Mouse (Mus musculus): ENCODE results near the gene Cdh18. TPM values are rescaled to one million over a fixed set of nuclear protein-coding genes. Genes with fewer than 3 reads are reported as not detected.
"Not testable (repeated sequence)": the region's sequence is repeated elsewhere in the genome, so short reads cannot be mapped to it uniquely, and the experiment has no call there.

The Cdh18 gene
- polyA plus RNA-seq, 1 experiment from 2014 or later: 0.17 TPM

DNA sequence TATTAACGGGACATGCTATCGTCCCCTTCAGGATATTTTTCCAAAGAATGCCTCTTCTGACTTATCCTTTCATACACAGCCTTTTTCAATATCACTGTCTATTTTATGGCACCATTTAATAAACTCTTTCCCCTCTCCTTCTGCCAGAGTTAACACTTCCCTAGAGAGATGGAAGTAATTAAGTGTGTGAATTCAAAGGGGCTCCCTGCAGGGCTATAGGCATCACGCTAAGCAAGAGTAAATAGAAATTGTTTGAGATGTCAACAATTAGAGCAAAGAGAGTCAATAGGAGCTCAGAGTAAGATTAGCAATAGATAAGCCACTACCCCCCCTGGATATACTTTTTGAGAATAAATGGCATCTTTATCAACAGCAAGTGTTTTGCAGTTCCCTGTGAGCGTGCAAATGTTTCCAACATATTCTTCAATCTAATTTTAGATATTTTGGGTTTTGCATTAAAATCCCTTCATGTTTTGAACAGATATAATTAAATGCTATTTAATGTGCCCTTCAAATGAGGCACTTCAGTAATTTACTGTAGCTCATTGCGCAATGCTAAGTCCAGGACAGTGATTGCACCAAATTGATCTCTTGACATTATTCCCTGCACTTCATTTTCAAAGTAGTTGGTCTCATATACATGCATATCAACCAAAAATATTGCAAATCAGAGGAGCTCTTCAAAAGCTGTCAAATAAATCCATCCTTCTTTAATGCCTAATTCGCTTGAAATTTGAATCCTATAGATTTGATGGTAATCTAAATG is 586.3 kb downstream of the Cdh18 start:
- Histone ChIP-seq H3K27me3 (ENCODE audit: low read depth, poor library complexity, severe bottlenecking) (no peaks in the 10 kb centered on the region), H3K36me3 (no peaks in the 10 kb centered on the region), H3K9me3 (replicated peaks) (no peaks in the 10 kb centered on the region), H3K4me1 (0 out of 2 replicates have a peak, but pooled peaks cover 4% of the 10 kb centered on the region), H3K27ac (replicated peaks) (no peak overlapping the region), H3K4me3 (no peak overlapping the region)
- 61% methylated on average over 6 of the region's 6 CpGs for WGBS
- DNase-seq (ENCODE audit: low spot score): no peak

DNA sequence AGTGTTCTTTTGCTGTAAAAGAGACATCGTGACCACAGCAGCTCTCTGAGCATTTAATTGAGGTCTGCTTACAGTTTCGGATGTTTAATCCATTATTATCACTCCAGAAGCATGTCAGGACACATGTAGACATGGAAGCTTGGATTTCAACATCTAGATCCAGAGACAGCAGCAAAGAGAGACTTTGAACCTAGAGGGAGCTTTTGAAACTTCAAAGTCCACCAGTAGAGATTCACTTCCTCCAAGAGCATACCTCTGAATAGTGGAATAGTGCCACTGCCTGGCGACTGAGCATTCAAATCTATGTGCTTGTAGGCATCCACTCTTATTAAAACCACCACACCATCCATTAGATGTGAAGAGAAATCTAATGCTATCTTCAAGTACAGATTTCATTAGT is 588.1 kb downstream of the Cdh18 start:
- WGBS: 88% methylated on average over 3 of the region's 3 CpGs
- Histone ChIP-seq H3K27ac (replicated peaks) (no peak overlapping the region), H3K36me3 (no peaks in the 10 kb centered on the region), H3K4me3 (no peak overlapping the region), H3K27me3 (ENCODE audit: low read depth, poor library complexity, severe bottlenecking) (no peaks in the 10 kb centered on the region), H3K9me3 (replicated peaks) (no peaks in the 10 kb centered on the region), H3K4me1 (0 out of 2 replicates have a peak, but pooled peaks cover 4% of the 10 kb centered on the region)
- DNase-seq (ENCODE audit: low spot score): no peak

- H3K36me3 ChIP-seq; H3K9me3 ChIP-seq (replicated peaks); H3K4me1 ChIP-seq; H3K27me3 ChIP-seq (ENCODE audit: low read depth, poor library complexity, severe bottlenecking); H3K27ac ChIP-seq (replicated peaks); H3K4me3 ChIP-seq; DNase-seq (ENCODE audit: low spot score): not testable (repeated sequence)
- no CpG with 5 or more reads among the region's 1 CpGs for WGBS
These were observed 594.1 kb downstream of the Cdh18 start for GRCm38 (mm10) chr15:23142907-23143306.

DNA sequence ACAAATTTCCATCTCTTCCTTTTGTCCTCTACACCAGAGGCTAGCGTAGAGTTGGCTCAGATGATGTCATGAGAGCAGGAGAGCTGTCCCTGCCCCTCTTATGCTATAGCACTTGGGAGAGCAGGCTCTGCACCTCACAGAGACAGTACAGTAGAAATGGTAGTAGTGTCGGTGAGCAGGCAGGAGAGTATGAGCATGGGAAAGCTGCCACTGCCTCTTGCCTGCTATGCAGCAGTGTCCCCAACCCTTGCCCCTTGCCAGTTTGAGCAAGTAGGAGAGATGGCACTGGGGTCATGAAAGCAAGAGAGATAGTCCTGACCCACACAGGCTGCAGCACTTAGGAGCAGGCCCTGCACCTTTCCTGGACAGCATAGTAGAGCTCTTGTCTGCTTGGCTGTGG is 607.1 kb downstream of the Cdh18 start:
- no peak overlapping the region for H3K4me3 ChIP-seq
- H3K4me1 ChIP-seq: no peaks in the 10 kb centered on the region
- no peak for DNase-seq (ENCODE audit: low spot score)
- no peaks in the 10 kb centered on the region for H3K9me3 ChIP-seq (replicated peaks)
- H3K27me3 ChIP-seq (ENCODE audit: low read depth, poor library complexity, severe bottlenecking): no peaks in the 10 kb centered on the region
- H3K27ac ChIP-seq (replicated peaks): no peak overlapping the region
- no peaks in the 10 kb centered on the region for H3K36me3 ChIP-seq
- 86% methylated on average over 2 of the region's 2 CpGs for WGBS

GRCm38 (mm10) chr15:23164869-23165268 is 616.0 kb downstream of the Cdh18 start:
- H3K4me1 ChIP-seq: no peaks in the 10 kb centered on the region
- 96% methylated on average over 4 of the region's 4 CpGs for WGBS
- no peaks in the 10 kb centered on the region for H3K36me3 ChIP-seq
- DNase-seq (ENCODE audit: low spot score): no peak
- H3K27ac ChIP-seq (replicated peaks): no peak overlapping the region
- no peaks in the 10 kb centered on the region for H3K27me3 ChIP-seq (ENCODE audit: low read depth, poor library complexity, severe bottlenecking)
- no peak overlapping the region for H3K4me3 ChIP-seq
- H3K9me3 ChIP-seq (replicated peaks): no peaks in the 10 kb centered on the region

DNA sequence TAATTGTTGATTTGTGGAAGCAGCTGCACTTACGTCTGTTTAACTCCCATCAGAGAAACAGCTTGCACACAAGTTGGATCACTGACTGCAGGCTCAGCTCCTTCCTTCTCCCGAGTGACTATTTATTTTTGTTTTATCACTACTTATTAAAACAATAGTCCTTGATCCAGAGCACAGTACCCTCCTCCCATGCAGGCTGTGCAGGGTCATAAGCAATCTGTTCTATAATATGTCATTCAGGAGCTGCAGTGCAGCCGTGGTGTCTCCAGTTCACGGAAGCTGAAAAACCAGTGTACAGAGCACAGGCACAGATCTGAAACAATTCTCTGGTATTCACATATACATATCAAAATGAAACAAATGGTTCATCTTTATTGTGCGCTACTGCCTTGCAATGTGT is 625.8 kb downstream of the Cdh18 start:
- no peak overlapping the region for H3K27ac ChIP-seq (replicated peaks)
- H3K4me1 ChIP-seq: no peaks in the 10 kb centered on the region
- H3K4me3 ChIP-seq: no peak overlapping the region
- H3K27me3 ChIP-seq (ENCODE audit: low read depth, poor library complexity, severe bottlenecking): no peaks in the 10 kb centered on the region
- H3K9me3 ChIP-seq (replicated peaks): no peaks in the 10 kb centered on the region
- no peak for DNase-seq (ENCODE audit: low spot score)
- no peaks in the 10 kb centered on the region for H3K36me3 ChIP-seq
- 86% methylated on average over 5 of the region's 5 CpGs for WGBS

- Histone ChIP-seq H3K9me3 (replicated peaks) (no peaks in the 10 kb centered on the region), H3K36me3 (no peaks in the 10 kb centered on the region), H3K27ac (replicated peaks) (no peak overlapping the region), H3K4me1 (no peaks in the 10 kb centered on the region), H3K4me3 (no peak overlapping the region), H3K27me3 (ENCODE audit: low read depth, poor library complexity, severe bottlenecking) (no peaks in the 10 kb centered on the region)
- DNase-seq (ENCODE audit: low spot score): no peak
- 85% methylated on average over 3 of the region's 3 CpGs for WGBS
These were observed 663.2 kb downstream of the Cdh18 start for GRCm38 (mm10) chr15:23212068-23212467.

GRCm38 (mm10) chr15:23230616-23231015 is 681.8 kb downstream of the Cdh18 start:
- H3K27ac ChIP-seq (replicated peaks): no peak overlapping the region
- no peak for DNase-seq (ENCODE audit: low spot score)
- no peaks in the 10 kb centered on the region for H3K4me1 ChIP-seq
- WGBS: 83% methylated on average over 2 of the region's 2 CpGs
- H3K36me3 ChIP-seq: no peaks in the 10 kb centered on the region
- no peak overlapping the region for H3K4me3 ChIP-seq
- H3K9me3 ChIP-seq (replicated peaks): no peaks in the 10 kb centered on the region
- no peaks in the 10 kb centered on the region for H3K27me3 ChIP-seq (ENCODE audit: low read depth, poor library complexity, severe bottlenecking)

- no peak for DNase-seq (ENCODE audit: low spot score)
- Histone ChIP-seq H3K27me3 (ENCODE audit: low read depth, poor library complexity, severe bottlenecking) (no peaks in the 10 kb centered on the region), H3K4me3 (no peak overlapping the region), H3K9me3 (replicated peaks) (no peaks in the 10 kb centered on the region), H3K4me1 (no peaks in the 10 kb centered on the region), H3K36me3 (no peaks in the 10 kb centered on the region), H3K27ac (replicated peaks) (no peak overlapping the region)
- WGBS: 64% methylated on average over 5 of the region's 5 CpGs
These were observed 709.1 kb downstream of the Cdh18 start for GRCm38 (mm10) chr15:23257751-23258440.

DNA sequence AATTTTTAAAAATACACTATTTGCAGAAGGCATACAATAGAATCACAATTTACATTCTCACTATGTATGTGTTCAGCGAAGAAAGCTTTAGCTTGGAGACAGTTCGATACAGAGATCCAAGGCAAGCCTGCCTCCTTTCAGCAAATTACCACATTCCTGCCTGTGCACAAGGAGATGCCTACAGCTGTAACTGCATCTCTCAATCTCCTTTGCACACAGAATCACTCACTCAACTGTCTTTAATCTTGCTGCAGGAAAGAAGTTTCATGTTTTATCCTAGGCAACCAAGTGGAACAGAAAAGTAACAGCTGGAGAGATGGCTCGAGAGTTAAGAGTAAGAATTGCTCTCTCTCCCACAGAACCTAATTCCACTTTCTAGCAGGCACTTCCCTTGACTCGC is 729.6 kb downstream of the Cdh18 start:
- Histone ChIP-seq H3K4me1 (no peaks in the 10 kb centered on the region), H3K27ac (replicated peaks) (no peak overlapping the region), H3K36me3 (no peaks in the 10 kb centered on the region), H3K4me3 (no peak overlapping the region), H3K27me3 (ENCODE audit: low read depth, poor library complexity, severe bottlenecking) (no peaks in the 10 kb centered on the region), H3K9me3 (replicated peaks) (no peaks in the 10 kb centered on the region)
- no peak for DNase-seq (ENCODE audit: low spot score)
- 74% methylated on average over 4 of the region's 4 CpGs for WGBS

DNA sequence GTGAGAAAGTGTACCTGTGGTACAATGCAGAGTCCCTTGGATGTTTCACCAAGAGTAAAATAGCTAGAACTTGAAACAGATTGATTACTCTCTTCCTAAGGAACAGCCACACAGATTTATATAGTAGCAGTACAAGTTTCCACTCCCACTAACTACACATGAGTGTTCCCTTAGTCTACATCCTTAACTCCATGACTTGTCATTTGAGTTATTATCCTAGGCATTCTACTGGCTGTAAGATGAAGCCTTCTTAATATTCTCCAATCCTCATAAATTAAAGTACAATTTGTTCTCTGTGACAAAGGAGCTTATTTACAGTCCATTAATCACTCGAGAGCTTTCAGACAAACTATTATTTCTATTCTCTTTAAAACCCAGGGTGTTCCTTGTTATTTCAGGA is 756.2 kb downstream of the Cdh18 start:
- H3K9me3 ChIP-seq (replicated peaks): no peaks in the 10 kb centered on the region
- H3K4me1 ChIP-seq: no peaks in the 10 kb centered on the region
- H3K27me3 ChIP-seq (ENCODE audit: low read depth, poor library complexity, severe bottlenecking): no peaks in the 10 kb centered on the region
- 79% methylated on average over 1 of the region's 1 CpGs for WGBS
- H3K36me3 ChIP-seq: no peaks in the 10 kb centered on the region
- no peak for DNase-seq (ENCODE audit: low spot score)
- H3K4me3 ChIP-seq: no peak overlapping the region
- no peak overlapping the region for H3K27ac ChIP-seq (replicated peaks)

GRCm38 (mm10) chr15:23316766-23317165 is 767.9 kb downstream of the Cdh18 start:
- Histone ChIP-seq H3K4me1 (no peaks in the 10 kb centered on the region), H3K9me3 (replicated peaks) (no peaks in the 10 kb centered on the region), H3K27me3 (ENCODE audit: low read depth, poor library complexity, severe bottlenecking) (no peaks in the 10 kb centered on the region), H3K27ac (replicated peaks) (no peak overlapping the region), H3K36me3 (no peaks in the 10 kb centered on the region), H3K4me3 (no peak overlapping the region)
- WGBS: 90% methylated on average over 3 of the region's 3 CpGs
- DNase-seq (ENCODE audit: low spot score): no peak

DNA sequence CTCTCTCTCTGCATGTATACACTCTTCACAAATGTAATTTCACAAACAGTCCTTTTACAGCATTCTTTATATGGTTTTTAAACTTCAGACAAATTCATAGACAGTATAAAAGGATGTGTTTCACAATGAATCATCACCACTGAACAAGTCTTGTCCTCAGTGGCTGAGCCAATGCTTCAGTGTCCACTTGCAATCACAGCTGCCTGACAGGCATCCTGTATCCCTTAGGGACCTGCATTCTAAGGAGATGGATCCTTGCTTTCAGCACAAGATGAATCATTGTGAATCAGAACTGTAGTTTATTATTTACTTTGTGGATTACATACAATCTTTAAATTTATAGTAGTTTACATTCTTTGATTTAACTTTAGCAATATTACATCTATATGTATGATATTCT is 768.6 kb downstream of the Cdh18 start:
- Histone ChIP-seq H3K27me3 (ENCODE audit: low read depth, poor library complexity, severe bottlenecking) (no peaks in the 10 kb centered on the region), H3K9me3 (replicated peaks) (no peaks in the 10 kb centered on the region), H3K4me1 (no peaks in the 10 kb centered on the region), H3K4me3 (no peak overlapping the region), H3K36me3 (no peaks in the 10 kb centered on the region), H3K27ac (replicated peaks) (no peak overlapping the region)
- DNase-seq (ENCODE audit: low spot score): no peak
